Mouse (Mus musculus) megakaryocyte, embryonic 14.5 days (primary cell): ENCODE measurements around the gene Ubl3. TPM values are rescaled to one million over a fixed set of nuclear protein-coding genes. Genes with fewer than 3 reads are reported as not detected.

ENCODE experiments used
- H3K27me3 ChIP-seq: replicated peaks from 2 replicates; pipeline ENCODE3; 2012; ENCODE audit warnings: inconsistent platforms
- H3K36me3 ChIP-seq: replicated peaks from 2 replicates; pipeline ENCODE3; 2012; ENCODE audit warnings: low read length, inconsistent platforms, mixed read lengths
- H3K4me1 ChIP-seq: 2 replicates; pipeline ENCODE4 v1.6.1; 2012; ENCODE audit warnings: inconsistent platforms
- H3K4me3 ChIP-seq: replicated peaks from 2 replicates; pipeline ENCODE3; 2012; ENCODE audit warnings: moderate library complexity, mild to moderate bottlenecking, inconsistent platforms
- H3K9me3 ChIP-seq: 2 replicates; pipeline ENCODE4 v1.6.1; 2012; ENCODE audit warnings: inconsistent platforms
- FLI1 ChIP-seq: IDR thresholded peaks from 2 replicates; pipeline ENCODE4 v1.6.1; 2012; ENCODE audit warnings: low read length, inconsistent platforms, mixed read lengths
- GATA1 ChIP-seq: IDR thresholded peaks from 3 replicates; pipeline ENCODE4 v1.6.1; 2012; ENCODE audit warnings: mixed read lengths, low read length, inconsistent platforms, borderline replicate concordance
- polyA plus RNA-seq: library from polyadenylated mRNA; stranded (reverse); fragments of >175 nt; gene quantifications from 2 replicates; pipeline ENCODE4 v1.2.3, GENCODE M21; 2012; ENCODE audit warnings: low replicate concordance; ENCODE audit not compliant: insufficient read depth

Ubl3 gene
- polyA plus RNA-seq, 1 experiment = 9.4 TPM

DNA sequence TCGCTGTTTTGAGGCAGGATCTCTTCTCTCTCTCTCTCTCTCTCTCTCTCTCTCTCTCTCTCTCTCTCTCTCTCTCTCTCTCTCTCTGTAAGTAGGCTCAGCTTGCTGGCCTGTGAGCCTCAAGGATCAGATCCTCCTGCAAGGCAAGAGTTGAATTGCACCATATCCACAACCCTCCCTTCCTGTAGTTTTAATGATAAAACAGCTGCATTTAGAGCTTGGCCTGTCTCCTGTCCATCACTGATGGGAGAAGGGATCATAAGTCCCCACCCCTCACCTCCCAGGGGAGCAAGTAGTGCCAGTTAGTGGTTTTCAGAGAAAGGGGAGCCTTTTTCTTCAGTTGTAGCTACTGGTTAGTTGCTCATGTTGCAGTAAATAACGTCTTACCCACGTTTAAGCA is 11.5 kb upstream of the Ubl3 start:
- H3K9me3 ChIP-seq = peaks cover 25% of the 10 kb centered on the region
- no peaks in the 10 kb centered on the region for H3K36me3 ChIP-seq
- H3K27me3 ChIP-seq = peaks cover 26% of the 10 kb centered on the region
- TF ChIP-seq GATA1 (no peak), FLI1 (no peak)
- H3K4me1 ChIP-seq = no peaks in the 10 kb centered on the region
- no peak overlapping the region for H3K4me3 ChIP-seq

DNA sequence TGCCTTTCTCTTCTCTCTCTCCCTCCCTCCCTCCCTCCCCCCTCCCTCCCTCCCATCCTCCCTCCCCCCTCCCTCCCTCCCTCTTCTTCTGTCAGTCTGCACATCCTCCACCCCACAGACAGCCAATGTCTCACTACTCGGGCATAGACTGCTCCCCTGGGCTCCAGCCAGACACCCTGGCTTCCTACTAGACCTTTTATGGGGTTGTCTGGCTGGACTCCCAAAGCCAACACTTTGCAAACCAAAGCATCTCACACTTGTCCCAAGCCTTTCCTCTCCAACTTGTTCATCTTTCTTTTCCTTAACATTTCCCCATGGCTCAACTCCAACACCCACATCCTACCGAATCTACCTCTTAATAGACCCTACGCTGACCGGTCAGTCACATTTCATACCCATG is 10.7 kb upstream of the Ubl3 start:
- H3K27me3 ChIP-seq = peaks cover 31% of the 10 kb centered on the region
- TF ChIP-seq FLI1 = no peak
- no peak for TF ChIP-seq GATA1
- peaks cover 18% of the 10 kb centered on the region for H3K9me3 ChIP-seq
- H3K4me1 ChIP-seq = no peaks in the 10 kb centered on the region
- no peaks in the 10 kb centered on the region for H3K36me3 ChIP-seq
- H3K4me3 ChIP-seq = no peak overlapping the region

DNA sequence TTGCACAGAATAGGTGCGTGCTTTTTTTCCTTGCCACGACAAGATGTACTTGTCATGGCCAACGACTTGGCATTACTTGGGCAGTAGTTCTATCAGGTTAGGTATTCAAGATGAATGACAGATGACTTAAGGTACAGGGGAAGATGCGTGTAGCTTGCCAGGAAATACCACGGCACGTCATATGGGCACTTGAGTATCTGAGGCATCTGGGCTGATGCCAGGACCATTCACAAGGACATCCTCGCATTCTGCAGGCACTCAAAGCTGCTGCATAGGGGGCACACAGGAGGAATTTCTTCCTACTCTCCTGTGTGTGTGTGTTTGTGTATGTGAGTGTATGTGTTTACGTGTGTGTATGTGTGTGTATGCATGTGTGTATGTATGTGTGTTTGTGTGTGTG is 9.6 kb upstream of the Ubl3 start:
- peaks cover 40% of the 10 kb centered on the region for H3K27me3 ChIP-seq
- H3K36me3 ChIP-seq = no peaks in the 10 kb centered on the region
- peaks cover 8% of the 10 kb centered on the region; the same call in 1 of the 2 replicates for H3K9me3 ChIP-seq
- TF ChIP-seq FLI1 = no peak
- TF ChIP-seq GATA1 = no peak
- no peak overlapping the region for H3K4me3 ChIP-seq
- no peaks in the 10 kb centered on the region for H3K4me1 ChIP-seq

DNA sequence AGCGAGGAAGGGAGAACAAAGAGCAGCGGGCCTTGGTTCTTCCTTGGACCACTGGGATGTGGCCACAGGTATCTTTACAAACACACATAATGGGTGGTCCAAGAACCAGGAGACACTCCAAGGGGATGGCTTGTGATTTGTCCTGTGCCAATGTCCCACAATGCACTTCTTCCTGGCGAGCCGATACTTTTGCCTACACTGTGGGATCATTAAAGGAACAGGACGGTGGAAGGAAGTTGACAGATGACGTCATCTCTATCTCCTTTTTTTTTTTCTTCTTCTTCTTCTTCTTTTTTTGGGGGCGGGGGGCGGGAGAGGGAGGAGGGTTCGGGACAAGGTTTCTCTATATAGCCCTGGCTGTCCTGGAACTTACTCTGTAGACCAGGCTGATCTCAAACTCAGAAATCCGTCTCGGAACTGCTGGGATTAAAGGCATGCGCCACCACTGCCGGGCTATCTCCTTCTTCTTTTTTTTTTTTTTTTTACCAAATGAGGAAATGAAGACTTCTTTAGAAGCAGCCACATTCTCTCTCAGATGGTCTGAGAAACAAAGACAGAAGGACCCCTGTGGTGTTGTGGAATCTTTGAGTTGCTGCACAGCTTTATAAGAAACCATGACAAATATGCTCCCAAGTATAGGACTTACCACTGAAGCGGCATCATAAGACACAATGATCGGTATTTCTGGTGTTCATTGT is 6.8 kb upstream of the Ubl3 start:
- Histone ChIP-seq H3K4me3 (no peak overlapping the region), H3K36me3 (no peaks in the 10 kb centered on the region), H3K4me1 (peaks cover 3% of the 10 kb centered on the region; the same call in 1 of the 2 replicates), H3K9me3 (peaks cover 4% of the 10 kb centered on the region; the same call in 1 of the 2 replicates), H3K27me3 (peaks cover 61% of the 10 kb centered on the region)
- TF ChIP-seq FLI1 = no peak
- TF ChIP-seq GATA1 = no peak

DNA sequence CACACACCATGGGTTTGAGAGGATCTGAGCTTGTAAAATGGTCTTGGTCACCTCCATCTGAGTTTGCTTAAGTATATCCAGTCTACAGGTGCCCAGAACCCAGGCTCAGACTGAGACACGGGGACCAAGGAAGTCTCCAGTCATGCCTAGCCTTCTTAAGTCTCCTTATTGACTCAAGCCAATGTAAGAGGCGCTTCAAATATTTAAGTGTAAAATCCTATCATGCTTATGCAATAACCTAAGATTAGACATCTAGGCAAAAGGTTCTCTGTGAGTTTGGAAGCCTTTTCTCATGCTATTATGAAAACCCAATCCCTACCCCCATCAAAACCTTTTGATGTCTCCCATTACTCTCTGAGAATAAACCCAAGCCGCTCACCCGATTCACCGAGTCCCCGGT is 5.9 kb upstream of the Ubl3 start:
- peaks cover 10% of the 10 kb centered on the region; the same call in 1 of the 2 replicates for H3K4me1 ChIP-seq
- H3K4me3 ChIP-seq = no peak overlapping the region
- no peak for TF ChIP-seq GATA1
- TF ChIP-seq FLI1 = no peak
- no peaks in the 10 kb centered on the region for H3K36me3 ChIP-seq
- H3K27me3 ChIP-seq = peaks cover 70% of the 10 kb centered on the region
- peaks cover 4% of the 10 kb centered on the region; the same call in 1 of the 2 replicates for H3K9me3 ChIP-seq

DNA sequence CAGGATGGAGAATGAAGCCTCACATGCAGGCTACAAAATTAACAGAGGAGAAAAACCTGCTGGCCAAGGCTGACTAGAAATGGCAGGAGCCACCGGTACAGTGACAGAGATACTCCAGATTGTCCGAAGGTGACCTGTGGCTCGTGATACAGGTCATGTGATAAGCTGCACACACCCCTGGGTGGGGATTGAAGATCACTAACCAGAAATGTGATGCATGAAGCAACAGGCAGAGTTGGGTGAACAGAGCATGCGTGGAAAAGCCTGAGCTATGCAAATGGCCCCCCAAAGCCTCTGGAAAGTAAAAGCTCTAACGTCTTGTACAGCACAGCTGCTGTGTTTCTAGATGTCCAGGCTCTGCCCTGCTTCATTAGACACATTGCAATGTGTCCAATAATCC is 3.9 kb upstream of the Ubl3 start:
- TF ChIP-seq GATA1 (no peak), FLI1 (no peak)
- Histone ChIP-seq H3K4me1 (peaks cover 19% of the 10 kb centered on the region), H3K27me3 (peaks cover 75% of the 10 kb centered on the region), H3K9me3 (no peaks in the 10 kb centered on the region), H3K36me3 (no peaks in the 10 kb centered on the region), H3K4me3 (no peak overlapping the region)

DNA sequence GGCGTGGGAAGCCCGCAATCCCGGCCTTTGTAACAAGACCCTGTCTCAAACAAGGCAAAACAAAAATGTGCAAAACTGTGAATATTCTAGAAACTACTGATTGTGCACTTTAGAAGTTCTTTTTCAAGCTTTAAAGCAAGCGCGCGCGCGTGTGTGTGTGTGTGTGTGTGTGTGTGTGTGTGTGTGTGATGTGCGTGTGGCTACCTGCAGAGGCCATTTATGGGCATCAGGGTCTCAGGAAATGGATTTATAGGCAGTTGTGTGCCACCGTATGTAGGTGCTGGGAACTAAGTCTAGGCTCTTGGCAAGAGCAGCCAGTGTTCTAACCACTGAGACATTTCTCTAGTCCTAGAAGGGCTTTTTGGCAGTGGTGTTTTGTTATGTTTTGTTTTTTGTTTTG is 2.6 kb upstream of the Ubl3 start:
- H3K27me3 ChIP-seq = peaks cover 79% of the 10 kb centered on the region

DNA sequence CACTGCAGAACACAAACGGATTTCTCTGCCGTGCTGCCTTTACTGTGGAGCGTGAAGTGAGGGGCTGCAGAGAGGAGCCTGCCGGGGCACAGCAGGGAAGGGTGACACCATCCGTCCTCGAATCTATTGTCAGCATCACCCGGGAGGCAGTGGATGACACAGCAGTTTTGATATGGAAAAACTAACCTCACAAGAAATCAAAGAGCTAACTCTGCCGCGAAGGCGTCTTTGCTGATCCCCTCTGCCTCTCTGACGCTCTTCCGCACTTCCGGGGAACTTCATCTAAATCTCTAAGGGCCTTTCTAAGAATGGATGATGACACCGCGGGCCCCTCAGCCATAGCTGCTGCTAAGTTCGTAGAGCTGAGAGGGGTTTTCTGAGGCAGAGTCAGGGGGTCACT is 2.1 kb upstream of the Ubl3 start:
- TF ChIP-seq FLI1 (no peak), GATA1 (no peak)
- peak overlapping the region; percentile 48 for H3K4me3 ChIP-seq
- peaks cover 31% of the 10 kb centered on the region for H3K4me1 ChIP-seq
- peaks cover 84% of the 10 kb centered on the region for H3K27me3 ChIP-seq
- no peaks in the 10 kb centered on the region for H3K36me3 ChIP-seq
- H3K9me3 ChIP-seq = no peaks in the 10 kb centered on the region

More for the DNA sequence above, 2.6 kb upstream of the Ubl3 start:
- peaks cover 31% of the 10 kb centered on the region for H3K4me1 ChIP-seq
- TF ChIP-seq GATA1 (no peak), FLI1 (no peak)
- H3K4me3 ChIP-seq = no peak overlapping the region
- H3K36me3 ChIP-seq = no peaks in the 10 kb centered on the region
- H3K9me3 ChIP-seq = no peaks in the 10 kb centered on the region

DNA sequence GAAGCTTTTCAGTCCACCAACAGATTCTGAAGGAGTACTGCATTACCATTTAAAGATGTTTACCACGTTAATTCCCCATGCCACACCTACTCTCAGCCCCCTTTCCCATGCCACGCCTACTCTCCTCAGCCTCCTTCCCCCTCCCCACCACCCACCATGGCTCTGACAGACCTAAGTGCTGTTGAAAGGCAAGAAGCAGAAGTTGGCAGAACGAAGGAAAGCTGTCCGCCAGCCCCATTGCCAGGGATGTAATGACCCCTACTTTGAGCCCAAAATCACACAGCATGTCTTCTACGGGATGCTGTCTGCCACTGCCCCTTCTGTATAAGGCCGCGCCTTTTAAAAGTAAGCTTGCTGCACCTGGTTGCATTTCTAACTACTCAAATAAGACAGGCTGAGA is 1.7 kb upstream of the Ubl3 start:
- no peaks in the 10 kb centered on the region for H3K36me3 ChIP-seq
- H3K9me3 ChIP-seq = no peaks in the 10 kb centered on the region
- H3K4me3 ChIP-seq = no peak overlapping the region
- no peak for TF ChIP-seq FLI1
- TF ChIP-seq GATA1 = no peak
- H3K4me1 ChIP-seq = peaks cover 31% of the 10 kb centered on the region
- H3K27me3 ChIP-seq = peaks cover 88% of the 10 kb centered on the region

DNA sequence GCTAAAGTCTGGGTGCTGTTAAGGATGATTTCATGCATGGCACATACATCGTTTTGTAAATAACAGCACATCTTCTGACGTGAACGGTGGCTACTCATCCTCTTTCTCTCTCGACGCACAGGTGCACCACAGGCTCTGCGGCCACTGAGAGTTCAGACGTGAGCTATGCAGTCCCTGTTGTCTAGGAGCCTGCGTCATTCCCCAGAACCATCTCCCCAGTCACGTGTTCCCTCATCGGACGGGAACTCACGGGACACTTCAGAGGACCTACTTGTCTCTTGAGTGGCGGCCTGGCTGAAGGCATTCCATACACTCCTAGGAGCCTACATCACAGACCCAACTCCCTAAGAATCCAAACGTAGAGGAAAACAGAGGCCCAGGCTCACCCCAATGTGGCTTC is 1.1 kb upstream of the Ubl3 start:
- H3K4me1 ChIP-seq = peaks cover 31% of the 10 kb centered on the region
- no peaks in the 10 kb centered on the region for H3K9me3 ChIP-seq
- H3K4me3 ChIP-seq = peak overlapping the region; percentile 53
- no peak for TF ChIP-seq GATA1
- no peak for TF ChIP-seq FLI1
- peaks cover 87% of the 10 kb centered on the region for H3K27me3 ChIP-seq
- H3K36me3 ChIP-seq = no peaks in the 10 kb centered on the region
